Mouse (Mus musculus): ENCODE data around the gene Tiam1. TPM values are rescaled to one million over a fixed set of nuclear protein-coding genes. Genes with fewer than 3 reads are reported as not detected.

Gene Tiam1
- total RNA-seq, 2 experiments from 2014 or later, result 4.6 to 10.5 TPM

DNA sequence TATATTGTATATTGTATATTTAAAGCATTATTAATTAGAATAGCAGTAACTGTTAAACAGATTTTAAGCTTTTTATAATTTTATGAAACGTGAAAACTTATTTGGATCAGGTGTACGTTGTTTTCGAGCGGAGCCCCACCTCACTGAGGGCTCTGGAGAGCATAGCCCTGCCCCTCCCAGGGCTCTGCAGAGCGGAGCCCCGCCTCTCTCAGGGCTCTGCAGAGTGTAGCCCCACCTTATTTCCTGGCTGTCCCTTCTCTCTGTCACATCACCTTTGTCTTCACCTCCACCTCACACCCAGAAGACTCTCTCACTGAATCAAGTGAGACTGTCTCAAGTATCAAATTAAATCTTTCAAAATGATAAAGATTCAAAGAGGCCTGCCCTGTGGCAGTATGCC lies 171.6 kb downstream of the Tiam1 start:
- intact Hi-C loops (cut with DNase I), result no loop called here
- DNase-seq, result no peak

DNA sequence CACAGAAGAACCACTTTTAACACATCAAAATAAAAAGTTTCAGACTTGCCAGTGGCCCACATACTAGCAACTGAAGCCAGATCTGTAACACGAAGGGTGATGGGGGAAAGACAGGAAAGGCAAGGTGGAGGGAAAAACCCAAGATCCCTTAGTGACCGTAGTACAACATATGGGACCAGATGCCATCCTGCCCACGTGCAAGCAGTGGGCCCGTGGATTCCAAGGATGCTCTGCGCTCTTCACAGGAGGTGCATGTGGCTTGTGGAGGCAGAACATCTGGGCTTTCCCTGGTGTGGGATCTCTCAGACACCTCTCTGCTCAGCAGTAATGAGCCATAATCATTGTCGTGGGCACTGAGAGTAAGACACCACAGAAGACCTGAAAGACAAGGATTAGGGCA lies 175.5 kb downstream of the Tiam1 start:
- intact Hi-C loops (cut with DNase I), result no loop called here
- no peak for DNase-seq

DNA sequence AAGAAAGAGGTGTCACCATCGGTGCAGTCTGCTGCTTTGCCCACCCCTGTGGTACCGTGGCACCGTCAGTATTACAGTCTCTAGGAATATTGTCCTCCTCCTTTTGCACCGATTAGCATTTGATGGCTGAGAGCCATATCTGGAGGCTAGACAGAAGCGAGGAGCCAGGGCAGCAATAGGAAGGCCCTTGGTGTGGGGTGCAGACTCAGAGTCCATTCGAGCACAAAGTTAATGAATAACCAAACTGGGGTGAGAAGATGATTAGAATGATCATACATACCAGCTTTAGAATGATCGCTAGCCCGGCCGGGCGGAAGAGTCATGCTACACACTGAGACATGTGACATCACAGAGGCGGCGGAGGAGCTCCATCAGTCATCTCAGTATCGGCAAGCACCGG lies 180.7 kb downstream of the Tiam1 start:
- intact Hi-C loops (cut with DNase I), result no loop called here
- no peak for DNase-seq

DNA sequence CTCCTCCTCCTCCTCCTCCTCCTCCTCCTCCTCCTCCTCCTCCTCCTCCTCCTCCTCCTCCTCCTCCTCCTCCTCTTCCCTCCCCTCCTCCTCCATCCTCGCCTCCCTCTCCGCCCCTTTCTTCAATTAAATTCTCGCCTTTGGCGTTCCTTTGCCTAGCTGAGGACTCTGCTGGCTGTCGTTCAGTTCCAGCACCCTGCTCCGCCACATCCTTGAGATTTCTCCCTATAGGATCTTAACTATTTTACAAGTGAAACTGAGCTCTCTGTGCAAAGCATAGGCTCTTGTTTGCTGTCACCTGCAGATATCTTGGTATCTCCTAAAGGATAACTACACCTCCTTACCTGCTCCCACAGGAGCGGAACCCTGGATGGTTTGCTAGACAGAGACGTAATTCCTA lies 182.7 kb downstream of the Tiam1 start:
- no peak for DNase-seq
- intact Hi-C loops (cut with DNase I), result no loop called here

DNA sequence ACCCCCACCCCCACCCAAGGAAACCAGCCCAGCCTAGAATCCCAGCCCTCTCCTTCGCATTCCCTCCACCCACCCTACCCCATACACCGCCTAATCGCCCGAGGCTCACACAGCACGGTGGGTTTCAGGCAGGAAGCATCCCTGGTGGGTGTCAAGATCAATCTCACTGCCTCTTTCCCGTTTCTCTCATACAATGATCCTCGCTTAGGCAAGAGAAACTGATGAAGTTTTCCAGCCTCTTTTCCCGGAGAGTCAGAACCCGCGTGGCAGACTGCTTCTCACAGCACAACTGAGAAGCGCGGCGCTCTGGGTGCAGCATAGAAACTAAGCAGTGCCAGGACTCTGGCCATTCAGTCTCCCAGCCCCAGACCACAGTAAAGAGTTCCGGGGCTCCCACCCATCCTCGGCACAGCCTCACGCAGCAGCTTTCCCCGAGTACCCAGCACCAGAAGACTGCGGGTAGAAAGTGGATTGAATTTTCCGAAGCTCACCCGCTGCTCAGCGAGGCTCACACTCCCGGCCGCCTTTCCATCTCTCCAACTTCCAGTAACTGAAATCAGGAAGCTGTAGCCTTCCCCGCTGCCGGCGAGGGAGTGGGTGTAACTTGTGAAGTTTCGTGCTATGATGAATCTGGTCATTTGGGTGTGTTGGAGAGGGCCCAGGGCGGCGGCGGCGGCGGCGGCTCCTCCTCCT lies 183.2 kb downstream of the Tiam1 start:
- peak; percentile 44 to 59 for DNase-seq
- intact Hi-C loops (cut with DNase I), result no loop called here

DNA sequence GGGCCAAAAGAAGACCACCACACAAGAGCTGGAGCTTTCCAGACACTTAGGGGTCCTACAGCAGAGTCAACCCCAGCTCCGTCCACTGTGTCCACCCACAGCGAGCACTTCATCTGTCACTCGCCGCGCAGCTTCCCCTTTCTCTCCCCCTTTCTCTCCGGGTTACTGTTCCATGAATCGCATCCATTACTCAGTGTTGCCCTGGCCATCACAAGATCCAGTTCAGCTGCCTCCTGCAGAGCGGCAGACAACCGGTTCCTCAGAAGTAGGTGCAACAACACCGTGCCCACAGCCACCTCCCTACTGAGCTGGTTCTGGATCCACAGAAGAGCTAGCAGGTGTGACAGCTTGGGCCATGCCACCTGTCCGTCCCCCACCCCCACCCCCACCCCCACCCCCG lies 184.6 kb downstream of the Tiam1 start:
- DNase-seq, result no peak
- intact Hi-C loops (cut with DNase I), result no loop called here

DNA sequence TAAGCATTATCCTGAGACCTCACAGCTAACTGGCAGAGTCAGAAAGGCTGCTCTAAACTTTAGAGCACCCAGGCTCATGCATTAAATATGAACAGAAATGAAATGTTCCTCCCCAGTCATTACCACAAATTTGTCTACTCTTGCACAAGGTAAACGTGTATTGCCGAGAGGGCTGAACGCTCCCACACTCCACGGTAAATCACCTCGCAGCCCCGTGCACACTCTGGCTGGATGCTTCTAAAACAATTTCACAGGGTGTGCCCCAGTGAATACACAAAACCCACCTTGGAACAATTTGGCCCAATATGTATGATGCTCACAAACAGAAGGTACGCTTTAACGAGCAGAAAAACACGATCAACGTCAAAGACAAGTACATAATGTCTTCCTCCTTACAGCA lies 185.5 kb downstream of the Tiam1 start:
- intact Hi-C loops (cut with DNase I), result no loop called here
- DNase-seq, result no peak

DNA sequence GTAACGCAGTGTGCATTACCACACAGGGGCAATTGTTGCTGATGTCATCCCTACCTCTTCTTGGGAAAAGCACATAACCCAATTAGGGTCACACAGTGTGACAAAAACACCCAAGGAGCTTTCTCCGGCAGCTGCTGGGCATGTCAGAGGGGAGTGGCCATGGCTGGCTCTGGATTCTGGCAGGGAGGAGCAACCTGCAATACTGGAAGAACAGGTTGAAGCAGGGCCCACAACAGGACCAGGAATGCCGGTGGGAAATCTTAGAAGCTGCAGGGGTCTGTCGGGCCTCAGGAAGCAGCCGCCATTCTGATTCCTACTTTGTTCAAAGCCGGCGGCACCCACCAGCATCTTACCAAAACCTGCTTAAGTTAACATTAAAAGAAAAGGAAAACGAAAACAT lies 189.0 kb downstream of the Tiam1 start:
- DNase-seq, result no peak
- intact Hi-C loops (cut with DNase I), result no loop called here

DNA sequence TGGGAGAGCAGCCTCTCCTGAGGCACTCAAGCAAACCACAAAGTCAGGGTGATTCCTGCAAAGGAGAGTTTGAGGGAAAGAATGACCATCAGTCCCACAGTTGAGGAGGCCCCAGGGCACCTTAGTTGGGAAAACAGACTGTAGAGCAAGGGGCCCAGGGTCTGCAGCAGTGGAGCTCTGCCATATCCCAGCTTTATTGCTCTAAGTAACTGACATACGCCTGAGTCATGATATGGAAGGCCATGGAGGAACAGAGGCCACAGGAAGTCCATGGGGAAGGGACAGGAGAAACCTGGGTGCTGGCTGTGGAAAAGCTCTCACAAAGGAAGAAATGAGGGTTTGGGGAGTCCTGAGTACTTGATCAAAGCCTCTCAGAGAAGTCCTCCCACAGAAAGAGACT lies 189.5 kb downstream of the Tiam1 start:
- DNase-seq, result no peak
- intact Hi-C loops (cut with DNase I), result no loop called here

DNA sequence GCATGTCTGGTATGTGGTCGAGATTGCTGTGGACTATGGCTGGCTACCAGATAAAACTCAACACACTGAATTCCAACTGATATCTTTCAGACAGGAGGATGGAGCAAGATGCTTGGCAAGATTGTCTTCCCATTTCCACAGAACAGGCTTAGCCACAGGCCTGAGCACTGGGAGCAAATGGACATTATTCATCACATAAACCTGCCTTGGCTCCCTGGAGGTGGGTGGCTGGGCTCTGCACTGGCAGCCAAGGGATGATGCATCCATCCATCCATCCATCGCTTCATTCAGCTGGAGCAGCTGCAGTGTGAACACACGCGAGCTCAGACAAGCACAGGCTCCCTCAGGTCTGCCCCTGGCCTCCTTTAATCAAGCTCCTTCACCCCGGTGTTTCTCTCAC lies 190.7 kb downstream of the Tiam1 start:
- DNase-seq, result no peak
- intact Hi-C loops (cut with DNase I), result no loop called here

DNA sequence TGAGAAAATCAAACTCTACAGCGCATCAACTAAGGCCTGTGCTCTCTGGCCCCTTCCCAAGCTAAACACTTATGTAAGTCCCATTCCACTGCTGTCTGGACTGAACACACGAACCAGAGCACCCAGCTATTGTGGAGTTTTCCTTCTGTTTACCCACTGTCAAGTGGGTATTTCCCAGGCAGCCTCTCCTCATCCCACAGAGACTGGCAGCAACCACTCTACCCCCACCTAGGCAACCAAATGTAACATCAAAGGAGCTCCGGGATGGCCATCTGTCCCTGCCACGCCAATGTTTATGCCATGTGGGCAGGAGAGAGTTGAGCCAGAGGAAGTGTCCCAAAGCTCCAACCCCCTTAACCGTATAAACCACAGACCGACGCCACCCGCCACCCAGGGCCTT lies 192.8 kb downstream of the Tiam1 start:
- intact Hi-C loops (cut with DNase I), result no loop called here
- DNase-seq, result no peak

DNA sequence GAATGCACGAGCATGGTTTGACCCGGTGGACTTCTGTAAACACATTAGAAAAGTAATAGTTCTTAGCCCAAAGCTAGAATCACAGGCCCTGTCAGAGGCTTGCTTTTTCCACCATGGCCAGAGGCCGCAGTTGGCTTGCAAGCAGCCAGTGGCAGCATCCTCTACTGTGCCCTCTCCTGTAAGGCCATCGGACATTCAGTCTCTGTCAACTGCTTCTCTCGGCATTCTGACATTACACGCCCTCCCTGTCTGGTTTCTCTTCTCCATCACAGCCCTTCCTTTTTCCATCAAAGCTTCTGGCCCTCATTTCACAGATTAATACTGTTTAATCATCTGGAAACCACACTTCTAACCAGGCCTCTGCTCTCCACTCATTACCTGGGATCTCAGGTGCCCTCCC lies 193.3 kb downstream of the Tiam1 start:
- no peak for DNase-seq
- intact Hi-C loops (cut with DNase I), result no loop called here

DNA sequence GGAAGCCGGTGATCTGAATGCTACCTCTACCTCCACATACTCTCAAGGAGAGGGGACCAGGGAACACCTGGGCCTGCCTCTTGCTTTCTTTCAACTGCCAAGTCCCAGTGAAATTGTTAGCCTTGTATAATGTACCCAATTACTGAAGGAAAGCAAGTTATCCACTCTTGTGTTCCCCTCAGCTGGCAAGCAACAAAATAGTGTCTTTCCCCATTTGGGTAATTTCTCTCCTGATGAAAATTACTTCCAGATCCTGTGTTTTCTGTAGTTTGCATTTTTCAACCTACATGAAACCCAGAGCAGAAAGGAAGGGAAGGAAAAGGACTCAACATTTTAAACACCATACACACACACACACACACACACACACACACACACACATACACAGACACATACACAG lies 195.5 kb downstream of the Tiam1 start:
- no peak for DNase-seq
- intact Hi-C loops (cut with DNase I), result no loop called here

DNA sequence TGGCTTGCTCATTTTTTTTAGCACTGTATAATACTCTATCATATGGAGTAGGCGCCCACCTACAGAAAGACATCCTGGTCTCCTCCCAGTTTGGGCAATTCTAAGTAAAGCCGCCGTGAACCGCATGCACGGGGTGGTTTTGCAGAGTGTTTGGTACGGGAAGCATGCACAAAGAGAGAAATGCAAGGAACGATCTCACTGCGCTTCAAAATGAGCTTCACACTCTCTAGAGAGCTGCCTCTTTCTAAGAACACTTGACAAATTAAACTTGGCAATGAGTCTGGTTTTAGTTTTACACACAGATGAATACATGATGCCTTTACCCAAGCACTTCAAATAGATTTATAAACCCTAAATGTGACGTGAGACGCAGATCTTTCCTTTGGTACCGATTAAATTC lies 196.8 kb downstream of the Tiam1 start:
- intact Hi-C loops (cut with DNase I), result no loop called here
- DNase-seq, result no peak

DNA sequence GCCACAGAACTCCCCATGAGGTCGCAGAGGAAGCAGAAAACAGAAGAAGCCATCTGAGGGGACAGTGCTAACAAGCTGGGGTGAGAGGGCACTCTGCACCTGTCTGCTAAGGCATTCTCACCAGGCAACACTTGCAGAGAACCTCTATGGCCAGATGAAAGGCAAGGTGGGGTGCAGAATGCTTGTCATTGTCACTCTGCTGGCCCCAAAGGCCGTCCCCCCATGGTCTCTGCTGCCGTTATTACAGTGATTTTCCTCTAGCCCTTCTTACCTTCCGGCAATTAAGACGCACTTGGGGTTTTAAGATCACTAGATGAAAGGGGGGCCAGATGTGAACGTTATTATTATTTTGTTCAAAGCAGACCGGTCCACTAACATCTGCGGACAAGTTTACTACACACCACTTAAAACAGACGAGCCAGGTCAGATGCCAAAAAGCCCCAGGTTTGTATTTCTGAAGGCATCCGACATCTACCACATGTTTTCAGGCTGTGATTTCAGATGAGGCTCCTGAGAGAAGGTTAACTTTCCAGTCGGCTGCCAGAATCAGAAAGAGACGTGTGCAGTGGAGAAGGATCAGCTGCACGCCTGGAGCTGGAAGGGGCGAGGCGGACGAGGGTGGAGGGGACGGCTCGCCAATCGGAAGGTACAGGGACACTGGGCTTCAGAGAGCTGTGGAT lies 198.8 kb downstream of the Tiam1 start:
- intact Hi-C loops (cut with DNase I), result loop anchor here (5.0 kb wide), 1 partner anchor 223 kb away; no protein-coding TSS in a partner anchor
- DNase-seq, result no peak

DNA sequence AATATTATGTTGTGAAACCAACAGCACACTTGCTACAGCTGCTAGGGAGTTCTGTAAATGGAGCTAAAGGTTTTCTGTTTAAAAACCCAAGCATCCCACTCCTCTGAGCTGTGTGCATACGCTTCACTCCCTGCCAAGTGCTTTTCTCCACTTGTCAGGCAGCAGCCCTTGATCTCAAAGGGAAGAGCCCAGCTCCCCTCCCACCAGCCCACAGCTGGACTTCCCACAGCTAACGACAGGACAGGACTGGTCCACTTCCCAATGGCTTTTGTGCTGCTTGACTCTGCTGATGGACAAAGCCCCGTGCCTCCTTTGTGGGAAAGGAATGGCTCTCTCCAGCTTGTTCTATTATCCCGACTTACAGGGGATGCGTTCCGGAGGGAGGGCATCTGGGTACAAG lies 199.5 kb downstream of the Tiam1 start:
- intact Hi-C loops (cut with DNase I), result loop anchor here (5.0 kb wide), 1 partner anchor 223 kb away; no protein-coding TSS in a partner anchor
- DNase-seq, result no peak

DNA sequence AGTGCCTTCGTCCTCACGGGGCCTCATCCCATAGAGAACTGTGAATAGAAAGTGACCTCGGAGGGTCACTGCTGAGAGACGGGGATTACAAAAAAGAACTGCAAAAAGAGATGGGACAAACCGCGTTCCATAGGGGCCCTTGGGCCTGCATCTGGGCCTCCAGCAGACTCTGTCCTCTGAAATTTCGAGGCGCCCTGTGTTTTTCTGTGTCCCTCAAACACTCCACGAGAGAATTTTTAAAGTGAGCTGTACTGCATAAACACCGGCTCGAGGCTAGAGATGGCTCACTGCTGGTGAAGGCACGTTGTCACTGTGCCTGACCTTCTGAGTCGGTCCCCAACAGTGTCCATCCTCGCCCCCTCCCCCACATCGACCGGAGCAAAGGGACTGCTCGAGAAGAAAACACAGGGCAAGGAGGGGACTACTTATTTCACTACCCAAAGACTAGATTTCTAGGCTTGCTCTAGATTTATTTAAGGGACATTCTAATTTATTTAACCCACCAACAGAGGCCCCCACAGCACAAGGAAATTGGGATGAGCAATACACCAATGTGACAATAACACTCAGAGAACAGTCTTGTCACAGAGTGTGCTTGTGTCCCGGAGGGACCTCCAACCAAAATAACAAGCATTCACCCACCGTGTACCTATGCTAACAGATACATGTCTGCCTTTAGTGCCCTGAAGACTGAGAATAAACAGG lies 200.2 kb downstream of the Tiam1 start:
- intact Hi-C loops (cut with DNase I), result loop anchor here (5.0 kb wide), 1 partner anchor 224 kb away; no protein-coding TSS in a partner anchor

DNA sequence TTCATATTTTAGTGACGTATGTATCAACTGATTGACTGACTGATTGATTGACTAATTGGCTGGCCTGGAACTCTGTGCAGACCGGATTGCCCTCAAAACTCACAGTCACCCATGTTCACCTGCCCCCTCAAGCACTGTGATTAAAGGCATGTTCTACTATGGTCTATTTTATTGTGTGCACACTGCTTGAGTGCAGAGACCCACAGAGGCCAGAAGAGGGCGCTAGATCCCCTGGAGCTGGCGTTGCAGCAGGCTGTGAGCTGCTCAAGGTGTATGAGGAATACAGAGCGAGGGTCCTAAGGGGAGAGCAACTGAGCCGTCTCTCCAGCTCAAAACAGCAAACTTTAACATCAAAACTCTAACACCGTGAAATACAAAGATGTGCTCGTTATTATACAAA lies 202.9 kb downstream of the Tiam1 start:
- no peak for DNase-seq
- intact Hi-C loops (cut with DNase I), result loop anchor here (5.0 kb wide), 1 partner anchor 227 kb away; no protein-coding TSS in a partner anchor

More for the DNA sequence above, 200.2 kb downstream of the Tiam1 start:
- no peak for DNase-seq

DNA sequence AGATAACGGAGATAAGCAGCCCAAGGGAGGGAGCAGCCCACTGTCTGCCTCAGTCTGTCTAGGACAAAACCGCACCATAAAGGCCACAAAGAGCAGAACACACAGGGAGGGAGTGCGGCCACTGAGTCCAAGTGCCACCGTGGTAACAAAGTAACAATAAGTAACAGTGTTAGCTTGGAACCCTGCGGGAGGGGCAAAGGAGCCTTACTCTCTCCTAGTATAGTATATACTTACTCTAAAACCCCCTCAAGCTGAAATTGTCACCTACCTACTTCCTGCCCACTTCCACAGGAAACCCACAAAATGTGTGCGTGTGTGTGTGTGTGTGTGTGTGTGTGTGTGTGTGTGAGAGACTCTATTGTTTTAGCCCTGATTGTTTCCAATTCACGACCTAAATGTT lies 205.3 kb downstream of the Tiam1 start:
- no peak for DNase-seq
- intact Hi-C loops (cut with DNase I), result no loop called here

DNA sequence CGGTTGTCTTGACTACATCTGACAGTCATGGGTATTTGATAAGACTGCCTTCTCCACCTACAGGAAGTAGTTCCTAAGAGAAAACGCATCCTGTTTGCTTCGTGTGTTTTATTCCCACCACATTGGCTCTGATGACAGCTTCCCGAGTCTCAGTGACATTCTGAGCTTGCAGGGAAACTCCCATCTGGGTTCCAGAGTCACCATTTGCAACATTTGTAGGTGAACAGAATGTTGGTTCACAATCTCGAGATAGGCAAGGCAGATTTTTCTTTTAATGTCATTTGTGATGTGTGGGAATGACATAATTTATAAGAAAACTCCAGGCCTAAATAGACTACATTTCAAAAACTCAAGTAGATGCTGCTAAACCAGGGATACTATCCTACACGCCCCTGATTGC lies 207.0 kb downstream of the Tiam1 start:
- intact Hi-C loops (cut with DNase I), result no loop called here
- DNase-seq, result no peak

DNA sequence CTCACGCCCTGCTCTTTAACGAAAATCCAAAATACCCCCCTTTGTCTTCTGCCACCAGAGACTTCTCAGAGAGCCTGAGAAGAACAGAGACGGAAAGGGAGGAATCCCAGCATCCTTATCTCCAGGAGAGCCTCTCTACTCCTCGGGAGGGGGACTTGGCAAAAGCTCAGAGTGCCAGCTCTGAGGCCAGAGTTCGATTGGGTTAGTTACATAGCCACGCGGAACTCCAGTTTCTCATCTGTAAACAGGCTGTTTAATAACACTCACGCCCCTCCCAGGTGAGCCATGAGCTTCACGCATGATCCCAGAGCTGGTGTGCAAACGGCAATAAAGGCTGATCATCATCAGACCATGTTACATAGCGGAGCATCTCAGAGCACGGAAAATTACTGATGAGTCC lies 208.2 kb downstream of the Tiam1 start:
- intact Hi-C loops (cut with DNase I), result no loop called here
- DNase-seq, result no peak

DNA sequence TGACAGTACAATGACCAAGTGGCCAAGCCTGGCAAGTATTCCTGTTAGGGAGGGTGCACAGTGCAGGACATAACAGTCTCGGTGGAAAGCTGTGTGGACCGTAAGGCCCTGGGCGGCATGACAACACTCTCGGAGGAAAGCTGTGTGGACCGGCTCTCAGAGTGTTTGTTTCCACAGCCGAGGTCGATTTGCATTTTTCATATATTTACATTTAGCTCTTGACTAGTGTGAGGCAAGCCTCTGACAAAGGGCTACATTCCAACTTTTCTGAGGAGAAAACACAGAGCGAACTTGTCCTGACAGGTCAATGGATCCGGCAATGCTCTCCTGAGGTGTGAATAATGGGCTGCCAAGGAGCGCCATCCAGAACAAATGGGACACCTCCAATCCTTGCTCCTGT lies 209.0 kb downstream of the Tiam1 start:
- intact Hi-C loops (cut with DNase I), result no loop called here
- no peak for DNase-seq
